Mouse (Mus musculus) myocyte (in vitro differentiated cells): ENCODE measurements around the gene Sel1l2. TPM values are rescaled to one million over a fixed set of nuclear protein-coding genes. Genes with fewer than 3 reads are reported as not detected.
"Not testable (repeated sequence)": the region's sequence is repeated elsewhere in the genome, so short reads cannot be mapped to it uniquely, and the experiment has no call there.

Experiments
- H3K27me3 ChIP-seq: one replicate; pipeline ENCODE4 v1.6.1; 2011; ENCODE audit not compliant: control insufficient read depth, insufficient read depth, insufficient read length
- H3K36me3 ChIP-seq: one replicate; pipeline ENCODE4 v1.6.1; 2011; ENCODE audit not compliant: control insufficient read depth, insufficient read depth
- H3K4me2 ChIP-seq: one replicate; pipeline ENCODE4 v1.6.1; 2011; ENCODE audit warnings: low read depth, control low read depth
- H3K4me3 ChIP-seq: one replicate; pipeline ENCODE4 v1.5.1; 2011; ENCODE audit warnings: mild to moderate bottlenecking, control low read depth, moderate library complexity
- H3K79me2 ChIP-seq: one replicate; pipeline ENCODE4 v1.6.1; 2011; ENCODE audit not compliant: control insufficient read depth, insufficient read depth
- H3ac ChIP-seq: one replicate; pipeline ENCODE4 v1.6.1; 2011; ENCODE audit not compliant: control insufficient read depth, insufficient read length
- CEBPB ChIP-seq: IDR thresholded peaks from 2 replicates; pipeline ENCODE4 v1.6.1; 2011; ENCODE audit warnings: mild to moderate bottlenecking, moderate library complexity; ENCODE audit not compliant: poor library complexity, insufficient read depth, severe bottlenecking
- E2F4 ChIP-seq: IDR thresholded peaks from one replicate; pipeline ENCODE4 v1.6.1; 2011; ENCODE audit warnings: mild to moderate bottlenecking, control low read depth, moderate library complexity; ENCODE audit not compliant: insufficient read depth
- MAX ChIP-seq: IDR thresholded peaks from one replicate; pipeline ENCODE4 v1.6.1; 2011; ENCODE audit warnings: low read depth, mild to moderate bottlenecking, control low read depth
- MYOD1 ChIP-seq, 3 experiments: IDR thresholded peaks; one replicate each; pipeline ENCODE4 v1.6.1; 2011; ENCODE audit warnings: control low read depth in 2 of 3, low read depth in 2 of 3, mild to moderate bottlenecking in 2 of 3, moderate library complexity in 1 of 3; ENCODE audit not compliant: insufficient read length in 2 of 3, control insufficient read depth in 1 of 3
- MYOG ChIP-seq, 3 experiments: IDR thresholded peaks; one replicate each; pipeline ENCODE4 v1.6.1; 2011; ENCODE audit warnings: control low read depth in 2 of 3, low read depth in 2 of 3, mild to moderate bottlenecking in 2 of 3; ENCODE audit not compliant: insufficient read length in 2 of 3, control insufficient read depth in 1 of 3, insufficient read depth in 1 of 3
- POLR2A ChIP-seq: IDR thresholded peaks from one replicate; pipeline ENCODE4 v1.6.1; 2011; ENCODE audit warnings: low read depth, mild to moderate bottlenecking, control low read depth, moderate library complexity; ENCODE audit not compliant: insufficient read length
- POLR2AphosphoS2 ChIP-seq: IDR thresholded peaks from one replicate; pipeline ENCODE4 v1.6.1; 2011; ENCODE audit warnings: low read depth, control low read depth; ENCODE audit not compliant: insufficient read length
- REST ChIP-seq: IDR thresholded peaks from one replicate; pipeline ENCODE4 v1.6.1; 2011; ENCODE audit warnings: mild to moderate bottlenecking, control low read depth, moderate library complexity; ENCODE audit not compliant: insufficient read depth, insufficient read length
- SRF ChIP-seq: IDR thresholded peaks from one replicate; pipeline ENCODE4 v1.6.1; 2011; ENCODE audit warnings: low read depth; ENCODE audit not compliant: control insufficient read depth, insufficient read length
- TCF12 ChIP-seq: IDR thresholded peaks from one replicate; pipeline ENCODE4 v1.6.1; 2011; ENCODE audit warnings: mild to moderate bottlenecking, control low read depth; ENCODE audit not compliant: poor library complexity, insufficient read depth, severe bottlenecking
- TCF3 ChIP-seq: IDR thresholded peaks from one replicate; pipeline ENCODE4 v1.6.1; 2011; ENCODE audit warnings: low read depth, control low read depth; ENCODE audit not compliant: insufficient read length
- USF1 ChIP-seq: IDR thresholded peaks from one replicate; pipeline ENCODE4 v1.6.1; 2011; ENCODE audit warnings: low read depth, mild to moderate bottlenecking, control low read depth, moderate library complexity
- polyA plus RNA-seq: library from polyadenylated mRNA; unstranded; fragments of >200 nt; fragmentation: generic; extraction: Trizol; gene quantifications from one replicate; pipeline ENCODE4 v1.2.1, GENCODE M21; 2012; ENCODE audit warnings: missing spikeins

Gene Sel1l2
- polyA plus RNA-seq, 1 experiment, result not detected

DNA sequence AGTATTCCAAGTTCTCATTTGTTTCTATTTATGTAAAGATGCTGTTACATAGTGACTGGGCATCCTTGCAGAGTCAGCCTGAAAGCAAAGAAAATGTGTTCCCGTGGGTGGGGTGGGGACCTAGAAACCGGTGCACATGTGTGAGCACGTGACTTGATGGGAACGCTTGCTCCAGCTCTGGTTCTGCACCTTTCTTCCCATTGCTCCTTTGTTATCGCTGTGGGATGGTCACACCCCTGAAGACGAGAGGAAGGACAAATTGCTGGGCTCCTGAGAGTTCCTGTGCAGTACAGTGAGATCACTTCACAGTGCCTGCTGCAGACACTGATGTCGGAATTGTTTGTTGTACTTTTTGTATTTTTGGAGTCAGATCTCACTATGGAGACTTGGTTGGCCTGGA, 185.8 kb downstream of the Sel1l2 start:
- Histone ChIP-seq H3K4me2 (no peak overlapping the region), H3K79me2 (no peaks in the 10 kb centered on the region), H3ac (no peak overlapping the region), H3K4me3 (no peak overlapping the region), H3K36me3 (peaks cover 16% of the 10 kb centered on the region), H3K27me3 (no peaks in the 10 kb centered on the region)
- TF ChIP-seq SRF (no peak), POLR2AphosphoS2 (no peak), USF1 (no peak), E2F4 (no peak), REST (no peak), POLR2A (no peak), MAX (no peak), CEBPB (no peak), MYOG (IDR thresholded peaks at IDR 0.05; ENCODE audit: control insufficient read depth in 1 of 3, insufficient read depth in 1 of 3, insufficient read length in 2 of 3, low read depth in 2 of 3) (no peak), TCF3 (no peak), MYOD1 (IDR thresholded peaks at IDR 0.05; ENCODE audit: control insufficient read depth in 1 of 3, insufficient read length in 2 of 3, low read depth in 2 of 3) (no peak), TCF12 (no peak)

DNA sequence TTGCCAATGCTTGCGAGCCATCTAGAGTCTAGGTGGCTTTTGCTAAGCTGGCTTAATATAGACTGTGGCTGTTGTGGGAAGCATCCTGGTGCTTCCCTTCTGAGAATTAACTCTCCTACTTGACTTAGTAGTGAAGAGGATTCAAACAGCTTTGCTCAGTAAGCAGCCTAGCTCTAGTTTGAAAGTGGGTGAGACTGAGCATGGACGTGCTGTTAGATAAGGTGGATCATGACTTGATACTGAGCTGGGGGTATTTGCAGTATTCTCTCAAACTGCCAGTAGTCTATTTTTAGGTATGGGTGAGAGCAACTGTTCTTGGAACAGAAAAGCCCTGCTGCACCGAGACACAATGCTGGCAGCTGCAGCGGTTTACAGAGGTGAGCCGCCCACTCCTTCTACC, 186.9 kb downstream of the Sel1l2 start:
- H3K79me2 ChIP-seq, result no peaks in the 10 kb centered on the region
- no peaks in the 10 kb centered on the region for H3K27me3 ChIP-seq
- no peak overlapping the region for H3K4me2 ChIP-seq
- peaks cover 21% of the 10 kb centered on the region for H3K36me3 ChIP-seq
- H3K4me3 ChIP-seq, result no peak overlapping the region
- H3ac ChIP-seq, result no peak overlapping the region
- no peak for TF ChIP-seq REST
- no peak for TF ChIP-seq E2F4
- no peak for TF ChIP-seq CEBPB
- TF ChIP-seq MYOG (IDR thresholded peaks at IDR 0.05; ENCODE audit: control insufficient read depth in 1 of 3, insufficient read depth in 1 of 3, insufficient read length in 2 of 3, low read depth in 2 of 3), result peak in 1 of 3 experiments; percentile 47
- TF ChIP-seq MYOD1 (IDR thresholded peaks at IDR 0.05; ENCODE audit: control insufficient read depth in 1 of 3, insufficient read length in 2 of 3, low read depth in 2 of 3), result peak in 1 of 3 experiments; percentile 24

DNA sequence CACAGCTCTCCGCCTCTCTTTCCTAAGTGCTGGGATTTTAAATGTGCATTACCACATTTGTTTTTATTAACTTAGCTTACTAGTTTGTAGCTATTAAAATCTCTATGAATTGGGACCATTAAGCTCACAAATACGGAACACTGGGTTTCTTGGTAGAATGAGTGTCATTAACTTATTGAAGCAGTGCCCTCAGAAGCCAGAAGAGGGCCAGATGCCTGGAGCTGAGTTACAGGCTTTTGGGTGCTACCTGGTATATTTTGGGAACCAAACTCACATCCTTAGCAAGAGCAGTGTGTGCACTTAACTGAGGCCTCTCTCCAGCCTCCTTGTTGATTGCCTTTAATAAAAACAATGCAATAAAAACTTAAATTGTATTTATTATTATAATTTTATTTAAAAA, 188.8 kb downstream of the Sel1l2 start:
- Histone ChIP-seq H3K79me2 (no peaks in the 10 kb centered on the region), H3K27me3 (no peaks in the 10 kb centered on the region), H3ac (no peak overlapping the region), H3K36me3 (peaks cover 17% of the 10 kb centered on the region), H3K4me3 (no peak overlapping the region), H3K4me2 (no peak overlapping the region)
- TF ChIP-seq MYOD1 (IDR thresholded peaks at IDR 0.05; ENCODE audit: control insufficient read depth in 1 of 3, insufficient read length in 2 of 3, low read depth in 2 of 3) (no peak), CEBPB (no peak), MAX (no peak), E2F4 (no peak), MYOG (IDR thresholded peaks at IDR 0.05; ENCODE audit: control insufficient read depth in 1 of 3, insufficient read depth in 1 of 3, insufficient read length in 2 of 3, low read depth in 2 of 3) (no peak), POLR2A (no peak), USF1 (no peak), TCF3 (no peak), REST (no peak), POLR2AphosphoS2 (no peak), TCF12 (no peak), SRF (no peak)

DNA sequence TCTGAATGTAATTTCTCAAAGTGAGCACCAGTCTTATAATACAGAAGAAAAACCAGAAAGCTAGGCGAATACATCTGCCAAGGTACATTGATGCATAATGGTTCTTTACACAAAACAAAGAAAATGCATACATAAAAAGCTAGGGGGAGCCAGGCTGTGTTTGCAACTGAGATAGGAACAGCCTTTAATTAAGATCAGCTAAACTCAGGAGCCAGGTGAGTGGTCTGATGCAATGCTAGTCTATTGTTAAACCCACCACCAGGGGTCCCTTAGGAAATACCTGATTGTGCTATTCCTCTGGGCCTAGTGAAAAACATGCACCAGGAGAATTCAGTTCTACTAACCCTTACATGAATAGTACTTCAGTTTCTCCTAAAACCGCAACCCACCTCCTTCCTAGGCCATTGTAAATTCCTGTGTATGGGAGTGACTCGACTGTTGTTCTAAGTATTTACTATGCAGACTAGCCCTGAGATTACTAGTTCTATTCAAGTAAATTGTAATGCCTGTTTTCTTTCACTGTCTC, 203.8 kb downstream of the Sel1l2 start:
- H3K79me2 ChIP-seq, H3K4me3 ChIP-seq, H3ac ChIP-seq, H3K27me3 ChIP-seq, H3K4me2 ChIP-seq: not testable (repeated sequence)
- peaks cover 18% of the 10 kb centered on the region for H3K36me3 ChIP-seq

Other genes with a start within 250 kb of the Sel1l2 start
- not detected for gene Gm17374, start 237.7 kb downstream of the Sel1l2 start, polyA plus RNA-seq
- gene Esf1, start 219.1 kb downstream of the Sel1l2 start, polyA plus RNA-seq, result 5.7 TPM
- 22.0 TPM for gene Ndufaf5, start 219.1 kb downstream of the Sel1l2 start, polyA plus RNA-seq
- gene Macrod2, start 5.6 kb upstream of the Sel1l2 start, polyA plus RNA-seq, result 0.96 TPM